Comparison of ENCODE assay signal across 9 mouse cellular contexts in the genomic region with DNA sequence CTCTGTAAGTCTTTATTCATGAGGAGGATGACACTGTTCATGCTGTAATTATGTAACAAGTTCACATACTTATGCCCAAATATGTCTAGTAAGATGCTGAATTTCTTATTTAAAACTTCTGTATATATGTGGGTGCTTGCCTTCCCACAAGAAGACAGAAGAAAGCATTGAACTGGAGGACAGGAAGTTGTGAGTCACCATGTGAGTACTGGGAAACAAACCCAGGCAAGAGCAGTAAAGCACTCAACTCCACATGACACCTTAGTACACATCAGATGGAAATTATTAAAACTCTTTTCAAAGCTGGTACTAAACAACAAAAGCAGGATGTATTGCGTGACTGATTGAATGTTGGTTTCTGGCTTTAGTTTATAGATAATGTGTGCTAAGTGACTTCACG.
"Had no signal": no experiment of that assay in that cellular context is flagged by ENCODE, and none has a peak within 500 bp of the region (broad histone marks: within the 10 kb centered on the region; RNA-seq: fewer than 3 reads in every experiment).

No protein-coding gene starts in this region.

- DNase-seq: kidney, adult 9 months; kidney, postnatal 14 days; left cerebral cortex, postnatal 4 days; lung, adult 18-20 months; lung, postnatal 4 days; right cerebral cortex, postnatal 14 days; thymus, adult 18-20 months; thymus, postnatal 25 days had no signal

- ATAC-seq: midbrain, embryonic 15.5 days had no signal
